Mouse (Mus musculus) stomach, embryonic 14.5 days (tissue): ENCODE data around the gene H2-DMa. TPM values are rescaled to one million over a fixed set of nuclear protein-coding genes. Genes with fewer than 3 reads are reported as not detected.

Source experiments
- ATAC-seq: fragments of 200-750 bp; cut with Nextera tagmentation; 2 replicates; pipeline ENCODE4 v1.8.0; 2017; ENCODE audit warnings: low read depth, moderate TSS enrichment; ENCODE audit not compliant: insufficient number of reproducible peaks, insufficient read depth, low FRiP score
- H3K27ac ChIP-seq: fragments of 300-500 bp; sonication (generic); 2 replicates; pipeline ENCODE4 v1.5.1; 2014; ENCODE audit warnings: mild to moderate bottlenecking, low read length, moderate library complexity, mixed read lengths
- H3K27me3 ChIP-seq: fragments of 300-500 bp; sonication (generic); 2 replicates; pipeline ENCODE4 v1.6.1; 2014; ENCODE audit warnings: low read length, control low read depth, mixed read lengths; ENCODE audit not compliant: control insufficient read depth, insufficient read depth
- H3K36me3 ChIP-seq: fragments of 300-500 bp; sonication (generic); 2 replicates; pipeline ENCODE4 v1.6.1; 2014; ENCODE audit warnings: mild to moderate bottlenecking, control low read depth, low read length, moderate library complexity, mixed read lengths; ENCODE audit not compliant: control insufficient read depth, insufficient read depth
- H3K4me1 ChIP-seq: fragments of 300-500 bp; sonication (generic); 2 replicates; pipeline ENCODE4 v1.6.1; 2014; ENCODE audit warnings: low read length, control low read depth, mixed read lengths; ENCODE audit not compliant: control insufficient read depth, insufficient read depth
- H3K4me2 ChIP-seq: fragments of 300-500 bp; sonication (generic); replicated peaks from 2 replicates; pipeline ENCODE4 v1.6.1; 2014; ENCODE audit warnings: low read depth, low read length, control low read depth
- H3K4me3 ChIP-seq: fragments of 300-500 bp; sonication (generic); 2 replicates; pipeline ENCODE4 v1.5.1; 2014; ENCODE audit warnings: low read depth, low read length, control low read depth
- H3K9ac ChIP-seq: fragments of 300-500 bp; sonication (generic); replicated peaks from 2 replicates; pipeline ENCODE4 v1.6.1; 2014; ENCODE audit warnings: low read depth, mild to moderate bottlenecking, control low read depth, low read length, moderate library complexity, mixed read lengths
- H3K9me3 ChIP-seq: fragments of 300-500 bp; sonication (generic); 2 replicates; pipeline ENCODE4 v1.6.1; 2016; ENCODE audit warnings: low read depth, low read length, control low read depth; ENCODE audit not compliant: control insufficient read depth
- WGBS: fragments of 180-500 bp; shearing (Covaris S2); extraction: QIAGEN DNeasy Blood & Tissue Kit; methylation state at CpG from one replicate; pipeline ENCODE4 v1.1.7; 2014; 5-methylcytosine and 5-hydroxymethylcytosine counted together
- polyA plus RNA-seq: library from polyadenylated mRNA; unstranded; fragments of >200 nt; fragmentation: Nextera tagmentation; extraction: Ambion mirVana; gene quantifications from 2 replicates; pipeline ENCODE4 v1.2.1, GENCODE M21; 2014

The H2-DMa gene
- polyA plus RNA-seq, 1 experiment from 2014 or later: 15.1 TPM

DNA sequence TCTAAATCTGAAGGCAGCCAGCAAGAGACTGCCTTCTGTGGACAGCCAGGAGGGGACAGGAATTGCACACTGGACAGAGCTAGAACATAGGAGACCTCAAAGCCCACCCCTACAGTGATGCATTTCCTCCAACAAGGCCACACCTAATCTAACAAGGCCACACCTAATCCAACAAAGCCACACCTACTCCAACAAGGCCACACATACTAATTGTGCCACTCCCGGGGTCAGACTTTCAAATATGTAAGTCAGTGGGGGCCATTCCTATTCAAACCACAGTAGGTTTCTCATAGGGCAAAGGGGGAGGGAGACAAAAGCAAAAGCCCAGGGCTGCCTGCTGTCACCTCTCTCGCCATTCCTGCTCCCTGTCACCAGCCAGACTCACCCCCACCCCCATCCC is 32.0 kb upstream of the H2-DMa start:
- WGBS: 36% methylated on average over 2 of the region's 2 CpGs

DNA sequence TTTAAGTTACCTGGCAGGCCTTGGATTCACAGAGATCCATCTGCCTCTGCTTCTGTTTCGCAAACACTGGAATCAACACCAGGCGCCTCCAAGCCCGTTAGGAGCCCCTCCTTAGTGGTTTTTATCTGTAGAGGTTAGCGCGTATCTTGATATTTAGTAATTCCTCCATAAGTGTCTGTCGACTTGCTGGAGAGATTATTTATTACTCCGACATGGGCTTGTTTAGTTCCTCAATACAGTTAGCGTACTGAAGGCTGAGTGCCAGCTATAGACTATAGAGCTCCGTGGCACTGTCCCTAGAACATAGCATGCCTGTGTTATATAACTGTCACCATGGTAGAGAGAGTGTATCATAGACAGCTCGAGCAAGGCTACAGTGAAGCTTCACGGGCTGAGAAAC is 31.2 kb upstream of the H2-DMa start:
- Histone ChIP-seq H3K27ac (no peak overlapping the region), H3K4me1 (no peaks in the 10 kb centered on the region), H3K9ac (no peak overlapping the region), H3K36me3 (no peaks in the 10 kb centered on the region), H3K4me2 (no peak overlapping the region), H3K4me3 (no peak overlapping the region), H3K9me3 (no peaks in the 10 kb centered on the region), H3K27me3 (no peaks in the 10 kb centered on the region)
- ATAC-seq: no peak
- 63% methylated on average over 11 of the region's 11 CpGs for WGBS

More for the DNA sequence above, 32.0 kb upstream of the H2-DMa start:
- Histone ChIP-seq H3K36me3 (no peaks in the 10 kb centered on the region), H3K4me3 (no peak overlapping the region), H3K27me3 (no peaks in the 10 kb centered on the region), H3K4me2 (no peak overlapping the region), H3K9ac (no peak overlapping the region), H3K9me3 (no peaks in the 10 kb centered on the region), H3K4me1 (no peaks in the 10 kb centered on the region), H3K27ac (no peak overlapping the region)
- no peak for ATAC-seq

DNA sequence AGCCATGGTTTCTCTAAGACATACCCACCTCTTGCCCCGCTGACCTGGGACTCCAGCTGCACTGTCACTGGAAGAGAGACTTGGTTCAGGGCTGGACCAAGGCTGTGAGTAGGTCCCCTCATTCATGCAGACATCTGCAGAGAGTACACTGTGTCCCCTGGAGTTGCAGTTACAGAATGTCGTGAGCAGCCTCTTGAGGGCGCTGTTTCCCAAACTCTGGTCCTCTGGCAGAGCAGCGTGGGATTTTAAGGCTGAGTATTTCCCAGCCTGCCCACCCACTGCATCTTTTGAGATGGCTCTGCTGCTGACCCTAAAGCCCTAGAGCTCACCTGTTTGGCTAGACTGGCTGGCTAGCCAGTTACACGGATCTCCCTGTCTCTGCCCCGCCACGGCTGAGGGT is 28.4 kb upstream of the H2-DMa start:
- Histone ChIP-seq H3K4me3 (no peak overlapping the region), H3K36me3 (no peaks in the 10 kb centered on the region), H3K4me1 (no peaks in the 10 kb centered on the region), H3K27me3 (no peaks in the 10 kb centered on the region), H3K27ac (no peak overlapping the region), H3K9ac (no peak overlapping the region), H3K4me2 (no peak overlapping the region), H3K9me3 (no peaks in the 10 kb centered on the region)
- ATAC-seq: no peak
- WGBS: 59% methylated on average over 7 of the region's 7 CpGs

DNA sequence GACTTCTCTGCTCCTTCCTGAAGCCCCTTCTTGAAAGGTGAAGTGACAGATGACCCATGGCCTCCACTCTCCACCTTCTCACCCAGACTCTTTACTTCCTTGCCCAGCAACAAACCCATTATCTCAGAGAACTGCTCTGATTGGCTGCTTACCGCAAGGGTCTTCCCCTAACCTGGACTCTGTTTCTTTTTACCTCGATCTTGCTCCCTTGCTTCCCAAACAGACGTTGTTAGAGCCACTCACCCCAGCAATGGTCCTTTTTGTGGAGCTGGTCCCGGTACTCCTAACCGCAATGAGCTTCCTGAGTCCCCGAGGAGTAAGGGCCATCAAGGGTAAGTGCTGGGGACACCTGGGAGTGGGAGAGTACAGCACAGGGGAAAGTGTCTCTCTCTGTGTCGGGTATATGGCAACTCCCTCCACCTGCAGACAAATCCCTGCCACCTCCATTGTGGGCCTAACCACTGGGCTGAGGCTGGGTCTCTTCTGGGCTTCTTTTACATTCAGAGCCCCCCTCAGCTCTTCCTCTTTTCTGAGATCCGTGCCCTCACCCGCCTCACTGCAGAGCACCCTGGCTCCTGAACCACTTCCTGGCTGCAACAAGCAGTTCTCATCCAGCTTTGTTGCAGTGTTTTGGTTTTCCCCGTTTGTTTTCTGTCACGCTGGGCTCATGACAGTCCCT is 27.0 kb upstream of the H2-DMa start, which contains the start of gene H2-Oa:
Gene H2-Oa (plus strand): TSS at position 144 of the 679 bp plus-strand sequence.
- H3K27ac ChIP-seq: no peak within 1 kb of the TSS
- no peaks in the 10 kb centered on the region for H3K36me3 ChIP-seq
- H3K4me2 ChIP-seq: no peak within 1 kb of the TSS
- no peaks in the 10 kb centered on the region for H3K4me1 ChIP-seq
- 32% methylated on average over 11 of the region's 11 CpGs for WGBS
- no peak within 1 kb of the TSS for H3K4me3 ChIP-seq
- no peaks in the 10 kb centered on the region for H3K9me3 ChIP-seq
- H3K27me3 ChIP-seq: no peaks in the 10 kb centered on the region
- ATAC-seq: no peak
- no peak within 1 kb of the TSS for H3K9ac ChIP-seq

DNA sequence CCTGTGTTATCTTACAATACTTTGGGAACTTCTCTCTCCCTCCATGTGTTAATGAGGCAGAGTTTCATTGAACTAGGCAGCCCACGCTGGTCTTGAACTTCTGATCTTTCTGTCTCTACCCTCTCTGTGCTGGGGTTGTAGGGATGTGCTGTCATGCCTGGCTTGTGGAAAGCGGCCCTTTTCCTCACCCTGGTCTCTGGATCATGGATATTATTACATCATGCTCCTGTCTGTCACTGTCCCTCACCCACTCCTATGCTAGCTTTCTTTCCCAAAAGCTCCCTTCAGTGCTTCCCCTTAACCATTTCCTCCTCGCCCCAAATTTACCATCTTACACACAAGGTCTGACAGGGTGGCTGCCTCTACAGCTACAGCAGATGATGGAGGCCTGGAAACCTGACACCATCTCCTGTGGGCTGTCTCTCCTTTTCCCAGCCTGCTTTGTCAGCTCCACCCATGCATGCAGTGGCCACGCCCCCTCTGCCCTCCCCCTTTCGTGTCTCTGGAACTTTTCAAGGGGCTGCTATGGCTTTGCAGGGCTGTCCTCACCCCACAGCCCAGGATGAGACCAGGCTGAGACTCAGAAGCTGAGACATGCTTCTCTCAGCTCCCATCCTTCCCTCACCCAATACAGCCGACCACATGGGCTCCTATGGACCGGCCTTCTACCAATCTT is 26.0 kb upstream of the H2-DMa start:
- Histone ChIP-seq H3K27ac (no peak overlapping the region), H3K4me3 (no peak overlapping the region), H3K27me3 (no peaks in the 10 kb centered on the region), H3K9ac (no peak overlapping the region), H3K4me1 (no peaks in the 10 kb centered on the region), H3K36me3 (no peaks in the 10 kb centered on the region), H3K4me2 (peak overlapping the region; percentile 12; the same call in 1 of the 2 replicates), H3K9me3 (no peaks in the 10 kb centered on the region)
- ATAC-seq: peak; percentile 75; the same call in 1 of the 2 replicates
- 25% methylated on average over 7 of the region's 7 CpGs for WGBS

DNA sequence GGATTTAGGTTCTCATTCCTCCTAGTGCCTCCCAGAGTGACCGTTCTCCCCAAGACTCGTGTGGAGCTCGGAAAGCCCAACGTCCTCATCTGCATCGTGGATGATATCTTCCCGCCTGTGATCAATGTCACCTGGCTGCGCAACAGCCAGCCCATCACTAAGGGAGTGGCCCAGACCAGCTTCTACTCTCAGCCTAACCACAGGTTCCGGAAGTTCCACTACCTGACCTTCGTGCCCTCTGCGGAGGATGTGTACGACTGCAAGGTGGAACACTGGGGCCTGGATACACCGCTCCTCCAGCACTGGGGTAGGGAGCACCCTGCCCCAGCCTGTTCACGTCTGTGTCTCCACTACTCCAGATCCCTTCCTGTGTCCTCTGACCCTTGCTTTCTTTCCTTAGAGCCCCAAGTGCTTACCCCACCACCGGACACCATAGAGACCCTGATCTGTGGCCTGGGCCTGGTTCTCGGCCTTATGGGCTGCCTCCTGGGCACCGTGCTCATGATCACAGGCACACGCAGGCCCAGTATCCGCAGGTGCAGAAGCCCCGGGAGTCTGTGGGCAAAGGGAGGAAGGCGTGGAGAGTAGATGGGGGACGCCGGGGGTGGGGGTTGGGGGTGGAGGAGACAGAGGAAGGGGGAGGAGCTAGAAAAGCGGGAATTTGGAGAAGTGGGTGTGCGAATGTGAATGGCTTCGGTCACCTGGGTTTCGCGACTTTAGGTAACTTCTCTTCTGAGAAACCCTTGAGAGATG is 24.9 kb upstream of the H2-DMa start:
- Histone ChIP-seq H3K4me2 (no peak overlapping the region), H3K4me1 (no peaks in the 10 kb centered on the region), H3K9me3 (no peaks in the 10 kb centered on the region), H3K27ac (no peak overlapping the region), H3K27me3 (no peaks in the 10 kb centered on the region), H3K36me3 (no peaks in the 10 kb centered on the region), H3K9ac (no peak overlapping the region), H3K4me3 (no peak overlapping the region)
- ATAC-seq: no peak
- 88% methylated on average over 27 of the region's 27 CpGs for WGBS

DNA sequence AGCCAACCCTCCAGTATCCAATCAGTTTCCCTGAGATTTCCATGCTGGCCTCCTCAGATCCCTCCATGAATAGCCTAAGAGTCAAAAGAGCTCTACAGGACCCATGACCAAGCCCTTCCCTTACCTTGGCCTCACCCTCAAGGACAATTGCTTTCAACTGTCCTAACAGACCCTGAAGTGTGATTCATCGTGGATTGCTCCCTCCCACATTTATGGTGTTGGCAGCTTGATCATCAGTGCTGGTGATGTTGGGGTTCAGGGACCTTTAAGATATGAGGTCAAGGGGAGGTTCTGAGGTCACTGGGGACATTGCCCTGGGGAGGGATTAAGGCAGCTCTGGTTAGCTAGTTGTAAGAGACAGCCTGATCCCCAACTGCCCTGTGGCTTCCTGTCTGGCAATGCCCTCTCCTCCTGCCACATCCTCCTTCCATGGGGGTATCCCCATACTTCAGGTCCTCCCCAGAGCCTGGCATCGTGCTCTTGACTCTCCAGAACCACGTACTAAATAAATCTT is 22.8 kb upstream of the H2-DMa start:
- no peaks in the 10 kb centered on the region for H3K9me3 ChIP-seq
- no peaks in the 10 kb centered on the region for H3K36me3 ChIP-seq
- H3K4me2 ChIP-seq: no peak overlapping the region
- no peak for ATAC-seq
- no peak overlapping the region for H3K4me3 ChIP-seq
- no peak overlapping the region for H3K9ac ChIP-seq
- 77% methylated on average over 3 of the region's 3 CpGs for WGBS
- H3K27me3 ChIP-seq: no peaks in the 10 kb centered on the region
- no peaks in the 10 kb centered on the region for H3K4me1 ChIP-seq
- no peak overlapping the region for H3K27ac ChIP-seq

DNA sequence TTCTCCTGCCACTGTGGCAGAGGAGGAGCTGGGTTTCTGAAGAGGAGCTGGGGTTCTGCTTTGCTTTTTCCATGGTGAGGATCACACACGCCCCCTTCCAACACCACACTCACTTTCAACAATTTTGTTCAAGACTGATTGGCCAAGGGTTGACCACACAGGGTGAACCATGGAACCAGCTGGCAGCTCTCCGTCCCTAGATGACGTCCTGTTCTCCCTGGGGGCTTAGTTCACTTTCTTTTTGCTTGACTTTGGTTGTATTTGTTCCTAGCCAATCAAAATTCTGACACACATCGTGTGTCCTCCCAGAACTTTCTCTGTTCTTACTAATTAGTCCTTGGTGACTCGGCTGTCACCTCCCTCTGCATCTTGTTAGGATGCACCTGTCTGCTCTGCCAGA is 22.1 kb upstream of the H2-DMa start:
- H3K9me3 ChIP-seq: no peaks in the 10 kb centered on the region
- no peaks in the 10 kb centered on the region for H3K4me1 ChIP-seq
- H3K4me2 ChIP-seq: no peak overlapping the region
- ATAC-seq: no peak
- no peak overlapping the region for H3K27ac ChIP-seq
- no peak overlapping the region for H3K9ac ChIP-seq
- no peak overlapping the region for H3K4me3 ChIP-seq
- no peaks in the 10 kb centered on the region for H3K36me3 ChIP-seq
- 65% methylated on average over 5 of the region's 5 CpGs for WGBS
- no peaks in the 10 kb centered on the region for H3K27me3 ChIP-seq
